Mouse (Mus musculus) hindbrain, embryonic 16.5 days (tissue): ENCODE measurements around the gene Cpt1c. TPM values are rescaled to one million over a fixed set of nuclear protein-coding genes. Genes with fewer than 3 reads are reported as not detected.

ENCODE experiments used
- ATAC-seq: fragments of 200-750 bp; cut with Nextera tagmentation; 2 replicates; pipeline ENCODE4 v1.8.0; 2017; ENCODE audit warnings: moderate TSS enrichment, moderate library complexity
- H3K27ac ChIP-seq: fragments of 300-500 bp; sonication (generic); 2 replicates; pipeline ENCODE4 v1.5.1; 2014; ENCODE audit warnings: low read depth, mild to moderate bottlenecking, control low read depth, low read length, moderate library complexity
- H3K27me3 ChIP-seq: fragments of 300-500 bp; sonication (generic); replicated peaks from 2 replicates; pipeline ENCODE4 v1.6.1; 2014; ENCODE audit warnings: low read length; ENCODE audit not compliant: control insufficient read depth, insufficient read depth
- H3K36me3 ChIP-seq: fragments of 300-500 bp; sonication (generic); 2 replicates; pipeline ENCODE4 v1.6.1; 2014; ENCODE audit warnings: mild to moderate bottlenecking, low read length, moderate library complexity, mixed read lengths; ENCODE audit not compliant: control insufficient read depth, insufficient read depth
- H3K4me1 ChIP-seq: fragments of 300-500 bp; sonication (generic); 2 replicates; pipeline ENCODE4 v1.6.1; 2014; ENCODE audit warnings: low read depth, low read length; ENCODE audit not compliant: control insufficient read depth, insufficient read depth
- H3K4me2 ChIP-seq: fragments of 300-500 bp; sonication (generic); 2 replicates; pipeline ENCODE4 v1.6.1; 2014; ENCODE audit warnings: mild to moderate bottlenecking, low read length, control low read depth, moderate library complexity
- H3K4me3 ChIP-seq: fragments of 300-500 bp; sonication (generic); 2 replicates; pipeline ENCODE4 v1.5.1; 2014; ENCODE audit warnings: mild to moderate bottlenecking, low read length, control low read depth, moderate library complexity
- H3K9ac ChIP-seq: fragments of 300-500 bp; sonication (generic); 2 replicates; pipeline ENCODE4 v1.6.1; 2014; ENCODE audit warnings: low read depth, mild to moderate bottlenecking, control low read depth, low read length, moderate library complexity
- H3K9me3 ChIP-seq: fragments of 300-500 bp; sonication (generic); 2 replicates; pipeline ENCODE4 v1.6.1; 2014; ENCODE audit warnings: mild to moderate bottlenecking, low read length, moderate library complexity; ENCODE audit not compliant: control insufficient read depth
- WGBS: fragments of 180-500 bp; shearing (Covaris S2); extraction: QIAGEN DNeasy Blood & Tissue Kit; methylation state at CpG from one replicate; pipeline ENCODE4 v1.1.7; 2014; 5-methylcytosine and 5-hydroxymethylcytosine counted together
- polyA plus RNA-seq: library from polyadenylated mRNA; unstranded; fragments of >200 nt; fragmentation: Nextera tagmentation; extraction: Ambion mirVana; gene quantifications from 2 replicates; pipeline ENCODE4 v1.2.1, GENCODE M21; 2015

Gene Cpt1c
- polyA plus RNA-seq, 1 experiment from 2014 or later, result 58.6 TPM

GRCm38 (mm10) chr7:44960512-44960910, 14.1 kb downstream of the Cpt1c start:
- no peak overlapping the region for H3K9ac ChIP-seq
- H3K27me3 ChIP-seq, result no peaks in the 10 kb centered on the region
- ATAC-seq, result no peak
- no peak overlapping the region for H3K4me2 ChIP-seq
- H3K9me3 ChIP-seq, result no peaks in the 10 kb centered on the region
- 90% methylated on average over 13 of the region's 13 CpGs for WGBS
- no peaks in the 10 kb centered on the region for H3K4me1 ChIP-seq
- no peak overlapping the region for H3K4me3 ChIP-seq
- H3K36me3 ChIP-seq, result peaks cover 29% of the 10 kb centered on the region
- H3K27ac ChIP-seq, result no peak overlapping the region

- Histone ChIP-seq H3K4me2 (no peak overlapping the region), H3K27ac (no peak overlapping the region), H3K36me3 (peaks cover 24% of the 10 kb centered on the region), H3K9ac (no peak overlapping the region), H3K27me3 (no peaks in the 10 kb centered on the region), H3K9me3 (no peaks in the 10 kb centered on the region), H3K4me3 (no peak overlapping the region), H3K4me1 (no peaks in the 10 kb centered on the region)
- 86% methylated on average over 10 of the region's 10 CpGs for WGBS
- ATAC-seq, result no peak
Observed at GRCm38 (mm10) chr7:44959874-44960511, 14.7 kb downstream of the Cpt1c start.

GRCm38 (mm10) chr7:44959281-44959680, 15.4 kb downstream of the Cpt1c start:
- Histone ChIP-seq H3K4me1 (no peaks in the 10 kb centered on the region), H3K4me3 (no peak overlapping the region), H3K27me3 (no peaks in the 10 kb centered on the region), H3K9me3 (no peaks in the 10 kb centered on the region), H3K4me2 (no peak overlapping the region), H3K36me3 (peaks cover 22% of the 10 kb centered on the region), H3K27ac (no peak overlapping the region), H3K9ac (no peak overlapping the region)
- WGBS, result 88% methylated on average over 8 of the region's 8 CpGs
- ATAC-seq, result no peak

- Histone ChIP-seq H3K4me3 (no peak overlapping the region), H3K9me3 (no peaks in the 10 kb centered on the region), H3K27me3 (no peaks in the 10 kb centered on the region), H3K4me1 (no peaks in the 10 kb centered on the region), H3K9ac (no peak overlapping the region), H3K36me3 (peaks cover 20% of the 10 kb centered on the region), H3K27ac (no peak overlapping the region), H3K4me2 (no peak overlapping the region)
- no peak for ATAC-seq
- WGBS, result 56% methylated on average over 7 of the region's 7 CpGs
Observed at GRCm38 (mm10) chr7:44958208-44958607, 16.4 kb downstream of the Cpt1c start.

- no peaks in the 10 kb centered on the region for H3K9me3 ChIP-seq
- H3K4me2 ChIP-seq, result no peak overlapping the region
- no peak overlapping the region for H3K4me3 ChIP-seq
- WGBS, result 72% methylated on average over 20 of the region's 20 CpGs
- no peak overlapping the region for H3K27ac ChIP-seq
- ATAC-seq, result no peak
- no peaks in the 10 kb centered on the region for H3K27me3 ChIP-seq
- H3K4me1 ChIP-seq, result peaks cover under 1% of the 10 kb centered on the region; the same call in 1 of the 2 replicates
- peaks cover 16% of the 10 kb centered on the region for H3K36me3 ChIP-seq
- no peak overlapping the region for H3K9ac ChIP-seq
Observed at GRCm38 (mm10) chr7:44957183-44957835, 17.3 kb downstream of the Cpt1c start.

GRCm38 (mm10) chr7:44956266-44956665, 18.4 kb downstream of the Cpt1c start:
- Histone ChIP-seq H3K36me3 (peaks cover 10% of the 10 kb centered on the region; the same call in 1 of the 2 replicates), H3K9ac (0 out of 2 replicates have a peak overlapping the region, but pooled peaks have one; percentile 36), H3K4me2 (no peak overlapping the region), H3K27ac (no peak overlapping the region), H3K4me1 (peaks cover 8% of the 10 kb centered on the region), H3K9me3 (no peaks in the 10 kb centered on the region), H3K27me3 (peaks cover 5% of the 10 kb centered on the region), H3K4me3 (no peak overlapping the region)
- WGBS, result 50% methylated on average over 6 of the region's 6 CpGs
- ATAC-seq, result no peak

GRCm38 (mm10) chr7:44955628-44956027, 19.0 kb downstream of the Cpt1c start:
- Histone ChIP-seq H3K4me2 (no peak overlapping the region), H3K36me3 (peaks cover 5% of the 10 kb centered on the region; the same call in 1 of the 2 replicates), H3K27me3 (peaks cover 8% of the 10 kb centered on the region), H3K4me3 (no peak overlapping the region), H3K9ac (no peak overlapping the region), H3K4me1 (peaks cover 8% of the 10 kb centered on the region), H3K27ac (no peak overlapping the region), H3K9me3 (no peaks in the 10 kb centered on the region)
- no peak for ATAC-seq
- 58% methylated on average over 5 of the region's 5 CpGs for WGBS

- Histone ChIP-seq H3K27ac (no peak overlapping the region), H3K4me2 (no peak overlapping the region), H3K27me3 (peaks cover 16% of the 10 kb centered on the region), H3K4me3 (no peak overlapping the region), H3K4me1 (peaks cover 8% of the 10 kb centered on the region), H3K9me3 (no peaks in the 10 kb centered on the region), H3K9ac (no peak overlapping the region), H3K36me3 (0 out of 2 replicates have a peak, but pooled peaks cover 2% of the 10 kb centered on the region)
- WGBS, result 79% methylated on average over 12 of the region's 12 CpGs
- no peak for ATAC-seq
Observed at GRCm38 (mm10) chr7:44954091-44954885, 20.4 kb downstream of the Cpt1c start.

GRCm38 (mm10) chr7:44953561-44953960, 21.1 kb downstream of the Cpt1c start:
- H3K4me2 ChIP-seq, result no peak overlapping the region
- H3K27ac ChIP-seq, result no peak overlapping the region
- H3K9me3 ChIP-seq, result no peaks in the 10 kb centered on the region
- ATAC-seq, result no peak
- H3K4me3 ChIP-seq, result no peak overlapping the region
- no peak overlapping the region for H3K9ac ChIP-seq
- H3K4me1 ChIP-seq, result peaks cover 8% of the 10 kb centered on the region
- 59% methylated on average over 14 of the region's 14 CpGs for WGBS
- H3K36me3 ChIP-seq, result no peaks in the 10 kb centered on the region
- H3K27me3 ChIP-seq, result peaks cover 16% of the 10 kb centered on the region
